Mouse (Mus musculus) MEL (cell line): Measurements from ENCODE around the gene Snw1.

ENCODE experiments used
- CHD1 ChIP-seq: IDR thresholded peaks from 2 replicates; pipeline ENCODE4 v1.6.1; 2012; ENCODE audit warnings: low read depth, mild to moderate bottlenecking, inconsistent platforms, low read length, improper control_type of control experiment
- CTCF ChIP-seq, 3 experiments: IDR thresholded peaks in 2 of 3; conservative IDR thresholded peaks in 1 of 3; 2 replicates each; pipeline ENCODE4 v1.5.1; 2011 to 2012; ENCODE audit warnings: low read length in 3 of 3, low read depth in 2 of 3, mild to moderate bottlenecking in 2 of 3, improper control_type of control experiment in 1 of 3, inconsistent platforms in 1 of 3, mixed read lengths in 1 of 3, moderate library complexity in 1 of 3; ENCODE audit not compliant: control insufficient read depth in 1 of 3, insufficient read depth in 1 of 3, poor library complexity in 1 of 3, severe bottlenecking in 1 of 3
- E2F4 ChIP-seq: IDR thresholded peaks from 2 replicates; pipeline ENCODE4 v1.6.1; 2011; ENCODE audit warnings: low read depth, low read length, improper control_type of control experiment, borderline replicate concordance
- KAT2A ChIP-seq: conservative IDR thresholded peaks from 2 replicates; pipeline ENCODE4 v1.6.1; 2012; ENCODE audit warnings: low read depth, low read length, improper control_type of control experiment, inconsistent platforms
- POLR2A ChIP-seq, 2 experiments: IDR thresholded peaks; 2 replicates each; pipeline ENCODE4 v1.6.1; 2011 to 2012; ENCODE audit warnings: low read length in 2 of 2, mild to moderate bottlenecking in 2 of 2, control low read depth in 1 of 2, improper control_type of control experiment in 1 of 2, low read depth in 1 of 2, moderate library complexity in 1 of 2; ENCODE audit not compliant: control insufficient read depth in 1 of 2, insufficient read depth in 1 of 2, poor library complexity in 1 of 2
- RCOR1 ChIP-seq: IDR thresholded peaks from 2 replicates; pipeline ENCODE4 v1.6.1; 2012; ENCODE audit warnings: low read depth, mild to moderate bottlenecking, inconsistent platforms, low read length, improper control_type of control experiment
- SIN3A ChIP-seq: IDR thresholded peaks from 2 replicates; pipeline ENCODE4 v1.6.1; 2012; ENCODE audit warnings: low read length, improper control_type of control experiment, inconsistent platforms
- SMC3 ChIP-seq: IDR thresholded peaks from 2 replicates; pipeline ENCODE4 v1.6.1; 2011; ENCODE audit warnings: low read depth, low read length, improper control_type of control experiment
- TBP ChIP-seq: IDR thresholded peaks from 2 replicates; pipeline ENCODE4 v1.8.0; 2011; ENCODE audit warnings: low read depth, low read length, improper control_type of control experiment
- USF1 ChIP-seq: IDR thresholded peaks from 2 replicates; pipeline ENCODE4 v1.6.1; 2014; ENCODE audit warnings: low read depth, mild to moderate bottlenecking, inconsistent platforms, low read length, improper control_type of control experiment, moderate library complexity
- ZC3H11A ChIP-seq: IDR thresholded peaks from 2 replicates; pipeline ENCODE4 v1.6.1; 2012; ENCODE audit warnings: low read depth, mild to moderate bottlenecking, inconsistent platforms, low read length, improper control_type of control experiment
- ZNF384 ChIP-seq: IDR thresholded peaks from 2 replicates; pipeline ENCODE4 v1.6.1; 2012; ENCODE audit warnings: low read depth, mild to moderate bottlenecking, inconsistent platforms, low read length, improper control_type of control experiment

- TF ChIP-seq SMC3 (no peak), CHD1 (no peak), SIN3A (no peak), CTCF (IDR thresholded peaks at IDR 0.05 in 2 of 3, conservative IDR thresholded peaks at IDR 0.05 in 1 of 3; ENCODE audit: control insufficient read depth in 1 of 3, insufficient read depth in 1 of 3, low read depth in 2 of 3, low read length in 3 of 3, poor library complexity in 1 of 3, severe bottlenecking in 1 of 3) (no peak), E2F4 (no peak), ZNF384 (no peak), POLR2A (IDR thresholded peaks at IDR 0.05; ENCODE audit: control insufficient read depth in 1 of 2, insufficient read depth in 1 of 2, low read depth in 1 of 2, low read length in 2 of 2, poor library complexity in 1 of 2) (no peak), RCOR1 (peak; percentile 89), KAT2A (no peak), TBP (no peak), ZC3H11A (no peak), USF1 (no peak)
Measured at GRCm38 (mm10) chr12:87410999-87411398, 61.1 kb downstream of the Snw1 start.
